Mouse (Mus musculus): ENCODE results near the gene Col4a4. TPM values are rescaled to one million over a fixed set of nuclear protein-coding genes. Genes with fewer than 3 reads are reported as not detected.

Gene Col4a4
- polyA plus RNA-seq, 2 experiments from 2014 or later, result 0.08 to 0.23 TPM

- no peak for ATAC-seq
Observed at GRCm38 (mm10) chr1:82410548-82410947, 176.1 kb downstream of the Col4a4 start.

GRCm38 (mm10) chr1:82409271-82409670 is 177.4 kb downstream of the Col4a4 start:
- ATAC-seq, result no peak

- no peak for ATAC-seq
Observed at GRCm38 (mm10) chr1:82407786-82408185, 178.9 kb downstream of the Col4a4 start.

Other genes with a start within 250 kb of the Col4a4 start
- gene Col4a3, start 72 bp upstream of the Col4a4 start, polyA plus RNA-seq (2017; shearing (Covaris generic)), result not detected
- gene Mff, start 138.0 kb upstream of the Col4a4 start, polyA plus RNA-seq (2017; shearing (Covaris generic)), result 100 to 1,000 TPM in 1 of 2 experiments, 10 to 100 TPM in 1; 82.4 to 102 TPM
- 1 to 10 TPM in 1 of 2 experiments, under 1 TPM in 1; 0.43 to 1.4 TPM for gene Tm4sf20, start 181.6 kb upstream of the Col4a4 start, polyA plus RNA-seq (2017; shearing (Covaris generic))
- gene Gm47791, start 184.4 kb upstream of the Col4a4 start, polyA plus RNA-seq (2017; shearing (Covaris generic)), result not detected

Data from CD4-positive, CD25-positive, alpha-beta regulatory T cell, adult 4 months (primary cell).